Mouse (Mus musculus) stomach, embryonic 14.5 days (tissue): ENCODE measurements around the gene Ccr8. TPM values are rescaled to one million over a fixed set of nuclear protein-coding genes. Genes with fewer than 3 reads are reported as not detected.

Source experiments
- ATAC-seq: fragments of 200-750 bp; cut with Nextera tagmentation; 2 replicates; pipeline ENCODE4 v1.8.0; 2017; ENCODE audit warnings: low read depth, moderate TSS enrichment; ENCODE audit not compliant: insufficient number of reproducible peaks, insufficient read depth, low FRiP score
- H3K27ac ChIP-seq: fragments of 300-500 bp; sonication (generic); 2 replicates; pipeline ENCODE4 v1.5.1; 2014; ENCODE audit warnings: mild to moderate bottlenecking, low read length, moderate library complexity, mixed read lengths
- H3K27me3 ChIP-seq: fragments of 300-500 bp; sonication (generic); 2 replicates; pipeline ENCODE4 v1.6.1; 2014; ENCODE audit warnings: low read length, control low read depth, mixed read lengths; ENCODE audit not compliant: control insufficient read depth, insufficient read depth
- H3K36me3 ChIP-seq: fragments of 300-500 bp; sonication (generic); 2 replicates; pipeline ENCODE4 v1.6.1; 2014; ENCODE audit warnings: mild to moderate bottlenecking, control low read depth, low read length, moderate library complexity, mixed read lengths; ENCODE audit not compliant: control insufficient read depth, insufficient read depth
- H3K4me1 ChIP-seq: fragments of 300-500 bp; sonication (generic); 2 replicates; pipeline ENCODE4 v1.6.1; 2014; ENCODE audit warnings: low read length, control low read depth, mixed read lengths; ENCODE audit not compliant: control insufficient read depth, insufficient read depth
- H3K4me2 ChIP-seq: fragments of 300-500 bp; sonication (generic); replicated peaks from 2 replicates; pipeline ENCODE4 v1.6.1; 2014; ENCODE audit warnings: low read depth, low read length, control low read depth
- H3K4me3 ChIP-seq: fragments of 300-500 bp; sonication (generic); 2 replicates; pipeline ENCODE4 v1.5.1; 2014; ENCODE audit warnings: low read depth, low read length, control low read depth
- H3K9ac ChIP-seq: fragments of 300-500 bp; sonication (generic); replicated peaks from 2 replicates; pipeline ENCODE4 v1.6.1; 2014; ENCODE audit warnings: low read depth, mild to moderate bottlenecking, control low read depth, low read length, moderate library complexity, mixed read lengths
- H3K9me3 ChIP-seq: fragments of 300-500 bp; sonication (generic); 2 replicates; pipeline ENCODE4 v1.6.1; 2016; ENCODE audit warnings: low read depth, low read length, control low read depth; ENCODE audit not compliant: control insufficient read depth
- WGBS: fragments of 180-500 bp; shearing (Covaris S2); extraction: QIAGEN DNeasy Blood & Tissue Kit; methylation state at CpG from one replicate; pipeline ENCODE4 v1.1.7; 2014; 5-methylcytosine and 5-hydroxymethylcytosine counted together
- polyA plus RNA-seq: library from polyadenylated mRNA; unstranded; fragments of >200 nt; fragmentation: Nextera tagmentation; extraction: Ambion mirVana; gene quantifications from 2 replicates; pipeline ENCODE4 v1.2.1, GENCODE M21; 2014

Ccr8 gene
- 0.22 and 0.27 TPM in 2 replicates for polyA plus RNA-seq

DNA sequence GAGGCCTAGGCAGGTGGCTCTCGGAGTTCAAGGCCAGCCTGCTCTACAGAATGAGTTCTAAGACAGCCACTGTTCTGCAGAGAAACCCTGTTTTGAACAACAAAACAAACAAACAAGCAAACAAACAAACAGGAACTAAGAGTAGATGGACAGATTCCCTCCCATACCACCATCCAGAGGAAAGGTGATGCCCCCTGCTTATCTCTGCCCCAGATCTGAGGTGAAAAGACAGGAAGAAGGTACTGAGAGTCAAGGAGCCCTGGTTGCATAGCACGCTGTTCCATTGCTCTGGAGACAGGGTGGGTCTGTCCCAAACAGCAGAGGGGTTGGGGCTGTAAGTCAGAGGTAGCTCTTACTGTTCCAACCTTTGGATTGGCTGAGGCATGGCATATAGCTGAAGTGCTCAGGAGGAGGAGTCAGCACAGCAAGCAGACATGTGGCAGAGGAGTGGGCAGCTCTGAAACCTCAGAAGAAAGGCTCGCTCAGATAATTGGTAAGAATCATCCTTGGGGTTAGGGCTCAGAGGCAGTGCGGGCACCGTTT, at the start of gene Ccr8:
Gene Ccr8, plus strand, starts transcription at position 419 of the 543 bp plus-strand sequence.
- no peak within 1 kb of the TSS for H3K9ac ChIP-seq
- H3K4me3 ChIP-seq, result no peak within 1 kb of the TSS
- H3K4me1 ChIP-seq, result no peaks in the 10 kb centered on the region
- H3K4me2 ChIP-seq, result no peak within 1 kb of the TSS
- 74% methylated on average over 5 of the region's 5 CpGs for WGBS
- no peaks in the 10 kb centered on the region for H3K9me3 ChIP-seq
- no peak for ATAC-seq
- H3K36me3 ChIP-seq, result no peaks in the 10 kb centered on the region
- H3K27me3 ChIP-seq, result no peaks in the 10 kb centered on the region
- H3K27ac ChIP-seq, result no peak within 1 kb of the TSS

DNA sequence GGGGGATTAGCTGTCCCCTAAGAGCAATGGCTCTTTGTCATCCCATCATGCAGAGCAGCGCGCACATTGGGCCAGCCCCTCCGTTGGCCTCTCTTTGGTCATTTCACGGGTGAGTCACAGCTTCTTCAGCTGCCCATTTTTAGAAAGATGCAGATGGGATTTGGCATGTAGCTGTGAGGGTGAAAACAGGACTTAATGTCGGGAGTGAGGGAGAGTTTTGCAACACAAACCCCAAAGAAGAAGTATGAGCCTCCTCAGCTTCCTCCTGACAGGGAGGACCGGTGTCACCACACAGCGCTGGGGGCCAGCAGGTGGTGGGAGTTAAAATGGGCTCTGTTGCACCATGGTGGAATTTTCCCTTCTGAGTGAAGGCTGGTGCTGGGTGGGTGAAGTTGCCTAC, 48.8 kb upstream of the Ccr8 start:
- no peak for ATAC-seq

DNA sequence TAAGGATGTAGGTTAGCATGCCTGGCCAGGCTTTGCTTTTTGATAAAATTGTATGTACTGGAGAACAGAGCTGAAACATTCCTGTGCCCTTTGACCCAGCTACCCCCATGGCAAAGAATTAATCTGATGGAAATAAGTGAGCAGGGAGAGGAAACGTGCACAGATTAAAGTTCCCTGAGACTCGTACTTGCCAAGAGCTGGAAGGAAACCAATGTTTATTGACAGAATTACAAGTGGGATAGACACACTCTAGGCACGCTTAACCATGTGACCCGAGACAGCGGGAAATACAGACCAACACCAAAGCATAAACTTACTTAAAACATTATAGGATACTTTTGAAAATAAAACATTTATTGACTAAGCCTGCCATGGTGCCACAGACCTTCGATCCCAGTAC, 43.4 kb upstream of the Ccr8 start:
- ATAC-seq, result no peak
- 66% methylated on average over 6 of the region's 6 CpGs for WGBS
- H3K4me2 ChIP-seq, result no peak overlapping the region
- no peaks in the 10 kb centered on the region for H3K27me3 ChIP-seq
- no peak overlapping the region for H3K27ac ChIP-seq
- H3K36me3 ChIP-seq, result no peaks in the 10 kb centered on the region
- H3K4me3 ChIP-seq, result no peak overlapping the region
- H3K9ac ChIP-seq, result no peak overlapping the region
- H3K4me1 ChIP-seq, result no peaks in the 10 kb centered on the region
- no peaks in the 10 kb centered on the region for H3K9me3 ChIP-seq

More for the DNA sequence above, 48.8 kb upstream of the Ccr8 start:
- H3K4me1 ChIP-seq, result no peaks in the 10 kb centered on the region
- H3K27me3 ChIP-seq, result no peaks in the 10 kb centered on the region
- no peaks in the 10 kb centered on the region for H3K36me3 ChIP-seq
- no peak overlapping the region for H3K4me3 ChIP-seq
- H3K9me3 ChIP-seq, result no peaks in the 10 kb centered on the region
- WGBS, result 85% methylated on average over 7 of the region's 7 CpGs
- H3K4me2 ChIP-seq, result no peak overlapping the region
- no peak overlapping the region for H3K27ac ChIP-seq
- H3K9ac ChIP-seq, result no peak overlapping the region

DNA sequence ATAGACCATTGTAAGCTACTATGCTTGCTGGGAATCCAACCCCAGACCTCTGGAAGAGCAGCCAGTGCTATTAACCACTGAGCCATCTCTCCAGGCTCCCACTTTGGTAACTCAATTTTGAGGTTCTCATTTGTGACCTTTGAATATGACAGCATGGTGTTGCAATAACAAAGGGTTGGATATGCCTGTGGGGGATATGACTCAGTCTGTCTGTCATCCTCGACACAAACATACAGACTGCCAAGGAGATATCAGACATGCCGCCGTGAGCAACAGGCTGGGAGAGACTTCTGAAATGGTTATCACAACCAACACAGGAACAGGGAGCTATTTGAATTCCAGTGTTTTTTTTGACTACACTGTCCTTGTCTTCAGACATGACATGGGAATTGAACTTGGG, 42.5 kb upstream of the Ccr8 start:
- WGBS, result 70% methylated on average over 3 of the region's 3 CpGs
- no peaks in the 10 kb centered on the region for H3K36me3 ChIP-seq
- no peaks in the 10 kb centered on the region for H3K4me1 ChIP-seq
- no peaks in the 10 kb centered on the region for H3K27me3 ChIP-seq
- H3K9me3 ChIP-seq, result no peaks in the 10 kb centered on the region
- no peak overlapping the region for H3K27ac ChIP-seq
- ATAC-seq, result no peak
- H3K9ac ChIP-seq, result no peak overlapping the region
- no peak overlapping the region for H3K4me2 ChIP-seq
- no peak overlapping the region for H3K4me3 ChIP-seq

DNA sequence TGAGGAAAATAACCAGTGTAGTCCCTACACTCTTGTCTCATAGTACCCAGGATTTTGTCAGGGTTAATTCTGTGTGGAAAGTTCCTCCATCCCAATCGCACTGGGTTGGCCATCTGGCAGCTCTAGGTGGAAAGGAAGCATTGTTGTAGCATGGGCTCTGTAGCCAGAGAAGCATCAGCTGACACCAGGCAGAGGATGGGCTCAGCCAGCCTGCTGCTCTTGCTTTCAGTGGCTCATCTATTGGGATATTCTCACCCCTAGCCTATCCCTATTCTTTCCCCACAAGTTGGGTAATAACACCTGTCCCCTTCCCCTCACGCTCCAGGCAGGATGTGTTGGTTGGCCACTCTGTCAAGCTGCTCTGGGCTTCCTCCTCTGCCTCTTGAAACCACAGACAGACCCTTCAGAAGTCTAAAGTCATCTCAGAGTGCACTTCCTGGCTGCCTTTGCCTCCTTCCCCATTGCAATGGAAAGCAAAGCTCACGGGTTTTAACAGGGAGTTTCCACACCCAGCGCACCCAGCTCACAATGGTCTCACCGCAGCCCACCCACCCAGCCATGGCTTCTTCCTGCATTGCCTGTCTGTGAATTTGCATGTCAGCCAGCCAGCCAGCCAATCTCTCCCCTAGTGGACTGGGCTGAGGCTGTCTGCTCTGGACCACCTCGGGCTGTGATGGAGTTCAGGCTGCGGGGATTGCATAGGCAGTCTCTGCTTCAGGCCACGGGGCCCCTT, 37.2 kb upstream of the Ccr8 start:
- Histone ChIP-seq H3K9ac (no peak overlapping the region), H3K27ac (no peak overlapping the region), H3K4me3 (no peak overlapping the region), H3K36me3 (no peaks in the 10 kb centered on the region), H3K9me3 (no peaks in the 10 kb centered on the region), H3K4me1 (no peaks in the 10 kb centered on the region), H3K4me2 (no peak overlapping the region), H3K27me3 (no peaks in the 10 kb centered on the region)
- 48% methylated on average over 8 of the region's 8 CpGs for WGBS
- ATAC-seq, result no peak

DNA sequence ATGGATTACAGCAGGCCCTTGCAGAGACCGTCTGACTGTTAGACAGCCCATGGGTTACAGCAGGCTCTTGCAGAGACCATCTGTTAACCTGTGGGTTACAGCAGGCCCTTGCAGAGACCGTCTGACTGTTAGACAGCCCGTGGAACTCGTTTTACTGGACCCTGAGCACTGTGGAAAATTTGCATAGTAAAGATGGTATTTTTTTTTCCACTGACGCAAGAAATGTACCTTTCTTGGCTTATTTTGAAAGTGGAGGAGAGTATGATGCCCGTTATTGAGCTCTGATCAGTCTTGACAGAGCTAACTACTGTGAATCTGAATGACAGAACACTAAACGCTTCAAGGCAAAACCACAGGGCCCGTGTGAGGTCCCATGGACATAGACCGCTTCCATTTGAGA, 35.7 kb upstream of the Ccr8 start:
- Histone ChIP-seq H3K27ac (no peak overlapping the region), H3K4me2 (no peak overlapping the region), H3K4me1 (no peaks in the 10 kb centered on the region), H3K36me3 (no peaks in the 10 kb centered on the region), H3K9ac (no peak overlapping the region), H3K4me3 (no peak overlapping the region), H3K9me3 (no peaks in the 10 kb centered on the region), H3K27me3 (no peaks in the 10 kb centered on the region)
- no peak for ATAC-seq
- 71% methylated on average over 9 of the region's 9 CpGs for WGBS

DNA sequence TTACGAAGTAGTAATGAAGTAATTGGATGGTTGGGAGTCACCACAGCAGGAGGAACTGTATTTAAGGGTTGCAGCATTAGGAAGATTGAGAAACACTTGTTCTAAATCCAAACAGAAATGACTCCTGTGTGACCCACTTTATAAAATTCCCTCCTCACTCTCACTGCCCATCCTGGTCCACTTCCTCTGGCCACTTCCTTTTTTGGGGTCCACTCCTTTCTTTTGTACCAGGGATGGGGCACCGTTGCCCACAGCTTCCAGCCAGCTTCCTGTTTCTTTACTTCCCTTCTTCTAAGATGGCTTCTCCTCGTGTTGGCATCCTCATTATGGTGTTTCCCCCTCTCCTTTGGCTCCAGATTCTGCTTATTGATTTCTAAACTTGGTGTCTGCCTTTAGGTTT, 33.2 kb upstream of the Ccr8 start:
- H3K36me3 ChIP-seq, result no peaks in the 10 kb centered on the region
- H3K27ac ChIP-seq, result no peak overlapping the region
- H3K9ac ChIP-seq, result no peak overlapping the region
- no peak overlapping the region for H3K4me2 ChIP-seq
- no peaks in the 10 kb centered on the region for H3K27me3 ChIP-seq
- H3K4me1 ChIP-seq, result no peaks in the 10 kb centered on the region
- no peak for ATAC-seq
- H3K9me3 ChIP-seq, result no peaks in the 10 kb centered on the region
- WGBS, result 72% methylated on average over 3 of the region's 3 CpGs
- no peak overlapping the region for H3K4me3 ChIP-seq

DNA sequence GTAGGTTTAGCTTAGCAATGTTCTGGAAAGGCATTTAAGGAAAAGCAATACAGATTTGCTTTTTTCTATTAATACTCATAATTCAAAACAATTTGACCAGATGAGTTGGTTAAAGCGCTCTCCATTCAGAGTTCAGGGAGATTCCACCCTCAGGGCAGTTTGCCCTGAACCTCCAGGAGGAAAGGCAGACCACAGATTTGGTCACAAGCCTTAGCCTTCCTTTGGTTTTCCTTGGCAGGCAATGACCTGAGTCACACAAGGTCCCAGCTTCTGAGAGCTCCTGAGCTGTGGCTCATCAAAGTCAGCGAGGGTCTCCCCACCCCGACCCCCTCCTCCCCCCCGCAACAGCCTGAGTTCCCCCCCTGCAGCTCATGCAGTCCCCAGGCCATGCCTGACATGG, 27.6 kb upstream of the Ccr8 start:
- Histone ChIP-seq H3K27me3 (no peaks in the 10 kb centered on the region), H3K9ac (no peak overlapping the region), H3K4me1 (no peaks in the 10 kb centered on the region), H3K36me3 (no peaks in the 10 kb centered on the region), H3K4me2 (no peak overlapping the region), H3K4me3 (no peak overlapping the region), H3K9me3 (no peaks in the 10 kb centered on the region), H3K27ac (no peak overlapping the region)
- 73% methylated on average over 4 of the region's 4 CpGs for WGBS
- ATAC-seq, result no peak

DNA sequence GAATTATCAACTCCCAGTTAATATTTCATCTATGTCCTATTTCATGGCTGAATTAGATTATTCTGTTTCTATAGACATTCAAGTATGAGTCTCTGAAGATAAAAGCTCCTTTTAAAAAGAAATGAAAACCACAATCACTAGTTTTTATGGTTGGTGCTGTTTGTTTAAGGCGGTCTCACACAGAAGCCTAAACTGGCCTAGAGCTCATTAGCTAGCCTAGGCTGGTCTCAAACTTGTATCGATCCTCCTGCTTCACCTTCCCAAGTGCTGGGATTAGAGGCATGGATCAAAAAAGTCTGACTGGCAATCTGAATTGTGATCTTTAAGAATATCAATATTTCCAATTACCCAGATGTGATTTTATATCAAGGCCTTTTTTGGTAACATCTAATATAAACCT, 24.3 kb upstream of the Ccr8 start:
- H3K36me3 ChIP-seq, result no peaks in the 10 kb centered on the region
- H3K9ac ChIP-seq, result no peak overlapping the region
- no peak overlapping the region for H3K4me2 ChIP-seq
- 73% methylated on average over 2 of the region's 2 CpGs for WGBS
- no peak overlapping the region for H3K27ac ChIP-seq
- H3K9me3 ChIP-seq, result no peaks in the 10 kb centered on the region
- H3K4me3 ChIP-seq, result no peak overlapping the region
- no peaks in the 10 kb centered on the region for H3K27me3 ChIP-seq
- ATAC-seq, result no peak
- H3K4me1 ChIP-seq, result no peaks in the 10 kb centered on the region
